ENCODE assay signal across 10 mouse cellular contexts in genomic region chr1:172650519-172651287, GRCm38 (mm10). TPM values are rescaled to one million over a fixed set of nuclear protein-coding genes. Genes with fewer than 3 reads are reported as not detected.
A peak's percentile ranks its signal among the peaks of the same experiment; 100 is the strongest.
DNase-seq lines count a peak whose midpoint lies in the region; ATAC-seq lines count a peak whose summit lies in the region.
"Had no signal": no experiment of that assay in that cellular context is flagged by ENCODE, and none has a peak within 500 bp of the region (broad histone marks: within the 10 kb centered on the region; RNA-seq: fewer than 3 reads in every experiment).

No protein-coding gene starts in this region.

- no peak for ATAC-seq in CD4-positive, CD25-positive, alpha-beta regulatory T cell, adult 4 months
- ATAC-seq in limb, embryonic 11.5 days (ENCODE audit: insufficient number of reproducible peaks, low FRiP score, low TSS enrichment, low read depth), result no peak
- ATAC-seq in frontal cortex, adult (ENCODE audit: low TSS enrichment), result no peak
- no peak for ATAC-seq in forebrain, embryonic 15.5 days (replicated peaks)

- DNase-seq in CD4-positive, CD25-positive, alpha-beta regulatory T cell, adult 2 months (ENCODE audit: low read depth, low spot score), result peak; percentile 37
- DNase-seq in left cerebral cortex, adult 18-20 months (ENCODE audit: low spot score in 2 of 2), result peak; percentile 31 to 32
- DNase-seq in left cerebral cortex, adult 11 months (ENCODE audit: low spot score), result no peak
- DNase-seq in brain, adult 2 months (ENCODE audit: low read depth, low spot score), result peak; percentile 31
- DNase-seq in limb, embryonic 11.5 days (ENCODE audit: low spot score), result peak; percentile 44

- H3K9ac ChIP-seq in limb, embryonic 11.5 days (ENCODE audit: low read length), result no peak overlapping the region
- no peak overlapping the region for H3K9ac ChIP-seq in forebrain, embryonic 15.5 days (replicated peaks)
- H3K9ac ChIP-seq: liver, embryonic 15.5 days had no signal

- no peaks in the 10 kb centered on the region for H3K27me3 ChIP-seq in limb, embryonic 11.5 days (ENCODE audit: control insufficient read depth, insufficient read depth, low read length)
- no peaks in the 10 kb centered on the region for H3K27me3 ChIP-seq in forebrain, embryonic 15.5 days
- H3K27me3 ChIP-seq: liver, embryonic 15.5 days had no signal

- H3K36me3 ChIP-seq in limb, embryonic 11.5 days (ENCODE audit: control insufficient read depth, insufficient read depth, low read length), result no peaks in the 10 kb centered on the region
- H3K36me3 ChIP-seq in forebrain, embryonic 15.5 days, result no peaks in the 10 kb centered on the region
- H3K36me3 ChIP-seq: liver, embryonic 15.5 days had no signal

- no peak overlapping the region for H3K27ac ChIP-seq in limb, embryonic 11.5 days (replicated peaks; ENCODE audit: low read depth, low read length)
- no peak overlapping the region for H3K27ac ChIP-seq in forebrain, embryonic 15.5 days (replicated peaks)
- H3K27ac ChIP-seq: liver, embryonic 15.5 days had no signal

- 58% methylated on average over 8 of the region's 8 CpGs for WGBS in limb, embryonic 11.5 days
- WGBS in forebrain, embryonic 15.5 days, result 68% methylated on average over 8 of the region's 8 CpGs

- H3K4me2 ChIP-seq in limb, embryonic 11.5 days (ENCODE audit: low read depth, severe bottlenecking), result no peak overlapping the region
- H3K4me2 ChIP-seq in forebrain, embryonic 15.5 days (replicated peaks), result no peak overlapping the region
- H3K4me2 ChIP-seq: liver, embryonic 15.5 days had no signal

- H3K4me1 ChIP-seq in limb, embryonic 11.5 days (ENCODE audit: control insufficient read depth, insufficient read depth, low read length), result no peaks in the 10 kb centered on the region
- 0 out of 2 replicates have a peak, but pooled peaks cover 3% of the 10 kb centered on the region for H3K4me1 ChIP-seq in forebrain, embryonic 15.5 days

- no peak overlapping the region for H3K4me3 ChIP-seq in limb, embryonic 11.5 days (ENCODE audit: low read depth, low read length)
- H3K4me3 ChIP-seq in forebrain, embryonic 15.5 days, result no peak overlapping the region
- H3K4me3 ChIP-seq: erythroblast, embryonic 14.5 days; liver, embryonic 15.5 days had no signal

- H3K9me3 ChIP-seq in limb, embryonic 11.5 days (ENCODE audit: control insufficient read depth, low read length), result no peaks in the 10 kb centered on the region
- H3K9me3 ChIP-seq in forebrain, embryonic 15.5 days, result no peaks in the 10 kb centered on the region
- H3K9me3 ChIP-seq: liver, embryonic 15.5 days had no signal

RNA-seq across cellular contexts. Expression of gene Dusp23, which starts 17.9 kb away (rescaled TPM):
- polyA plus RNA-seq in CD4-positive, CD25-positive, alpha-beta regulatory T cell, adult 4 months (2017; shearing (Covaris generic)), result 1 to 10 TPM; 4.9 to 6.4 TPM
- total RNA-seq in left cerebral cortex, adult 18-20 months (2021), result 1 to 10 TPM; 4.1 to 6.1 TPM
- polyA plus RNA-seq in limb, embryonic 11.5 days (2014; fragmentation: Nextera tagmentation; extraction: Ambion mirVana), result 13.1 and 13.8 TPM in 2 replicates
- polyA plus RNA-seq in forebrain, embryonic 15.5 days (2015; fragmentation: Nextera tagmentation; extraction: Ambion mirVana), result 6.4 TPM in 2 replicates
- polyA plus RNA-seq: erythroblast, embryonic 14.5 days had no signal

RNA-seq across cellular contexts. Expression of gene Crp, which starts 47.2 kb away (rescaled TPM):
- polyA plus RNA-seq in CD4-positive, CD25-positive, alpha-beta regulatory T cell, adult 4 months (2017; shearing (Covaris generic)), result not detected
- not detected for total RNA-seq in left cerebral cortex, adult 18-20 months (2021)
- not detected in 2 replicates for polyA plus RNA-seq in limb, embryonic 11.5 days (2014; fragmentation: Nextera tagmentation; extraction: Ambion mirVana)
- polyA plus RNA-seq in forebrain, embryonic 15.5 days (2015; fragmentation: Nextera tagmentation; extraction: Ambion mirVana), result 0.28 TPM in 1 of 2 replicates, not detected in the other
- polyA plus RNA-seq: erythroblast, embryonic 14.5 days had no signal

RNA-seq across cellular contexts. Expression of gene Fcrl6, which starts 48.4 kb away (rescaled TPM):
- not detected for polyA plus RNA-seq in CD4-positive, CD25-positive, alpha-beta regulatory T cell, adult 4 months (2017; shearing (Covaris generic))
- total RNA-seq in left cerebral cortex, adult 18-20 months (2021), result not detected
- 1.1 and 1.7 TPM in 2 replicates for polyA plus RNA-seq in limb, embryonic 11.5 days (2014; fragmentation: Nextera tagmentation; extraction: Ambion mirVana)
- polyA plus RNA-seq in forebrain, embryonic 15.5 days (2015; fragmentation: Nextera tagmentation; extraction: Ambion mirVana), result not detected in 2 replicates
- polyA plus RNA-seq: erythroblast, embryonic 14.5 days; liver, embryonic 15.5 days had no signal
